Mouse (Mus musculus) urinary bladder, postnatal 10 days (tissue): ENCODE results near the gene Pole.

Source experiments
- DNase-seq: peaks from one replicate; pipeline ENCODE4 v3.0.0; 2022; ENCODE audit warnings: low spot score

The Pole gene

DNA sequence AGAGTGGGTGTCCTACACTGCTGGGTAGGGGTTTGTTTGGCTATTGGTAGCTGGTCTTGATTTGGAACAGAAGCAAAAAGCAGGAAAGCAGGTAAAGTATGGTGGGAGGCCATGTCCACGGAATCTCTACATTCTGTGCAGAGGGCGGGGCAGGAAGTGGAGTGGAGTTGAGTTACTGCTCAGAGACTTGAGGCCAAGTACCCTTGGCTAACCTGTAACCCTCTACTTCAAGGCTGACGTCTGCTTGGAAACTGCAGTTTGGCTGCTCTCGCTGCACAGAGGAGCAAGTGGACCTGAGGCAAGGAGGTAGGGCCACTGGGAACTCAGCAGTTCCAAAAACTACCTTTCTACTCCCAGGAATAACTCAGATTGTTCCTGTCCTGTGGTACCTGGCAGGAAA lies 58.4 kb downstream of the Pole start, which contains the start of gene Lrcol1:
TSS of gene Lrcol1 (plus strand) at position 207 of the 400 bp plus-strand sequence.
- no peak for DNase-seq

GRCm38 (mm10) chr5:110345553-110345952 lies 59.4 kb downstream of the Pole start:
- no peak for DNase-seq

DNA sequence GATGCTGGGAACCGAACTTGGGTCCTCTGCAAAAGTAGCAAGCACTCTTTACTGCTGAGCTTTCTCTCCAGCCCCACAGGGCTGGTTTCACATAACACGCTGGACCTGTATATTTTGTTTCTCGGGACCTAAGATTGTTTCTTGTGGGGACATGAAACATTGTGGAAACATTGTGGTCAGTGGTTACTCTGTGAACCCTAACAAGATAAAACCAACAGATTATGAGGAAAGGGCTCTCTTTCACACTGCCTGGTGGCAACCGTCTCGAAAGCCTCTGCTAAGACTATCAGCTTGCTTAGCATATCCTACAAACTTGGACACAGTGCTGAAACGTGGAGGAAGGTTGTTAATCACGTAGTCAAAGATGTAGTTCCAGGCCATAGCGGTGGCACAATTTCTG lies 60.9 kb downstream of the Pole start:
- DNase-seq: no peak

DNA sequence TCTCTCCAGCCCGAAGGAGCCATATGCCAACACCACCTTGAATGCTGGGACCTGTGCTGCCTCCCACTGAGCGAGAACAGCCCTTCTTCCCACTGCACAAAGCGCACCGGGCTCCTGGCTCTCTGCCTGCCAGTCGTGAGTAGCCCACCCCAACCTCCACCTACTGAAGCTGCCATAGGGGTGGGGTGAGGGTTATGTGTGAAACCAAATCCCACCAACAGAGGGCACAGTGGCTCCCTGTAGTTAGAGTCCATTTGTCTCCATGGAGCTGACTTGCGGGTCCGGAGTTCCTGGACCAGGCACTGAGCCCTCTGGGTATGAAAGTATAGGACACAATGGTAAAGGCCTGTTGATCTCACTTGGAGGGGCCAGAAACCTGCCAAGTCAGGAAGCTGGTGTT lies 68.6 kb downstream of the Pole start:
- no peak for DNase-seq

DNA sequence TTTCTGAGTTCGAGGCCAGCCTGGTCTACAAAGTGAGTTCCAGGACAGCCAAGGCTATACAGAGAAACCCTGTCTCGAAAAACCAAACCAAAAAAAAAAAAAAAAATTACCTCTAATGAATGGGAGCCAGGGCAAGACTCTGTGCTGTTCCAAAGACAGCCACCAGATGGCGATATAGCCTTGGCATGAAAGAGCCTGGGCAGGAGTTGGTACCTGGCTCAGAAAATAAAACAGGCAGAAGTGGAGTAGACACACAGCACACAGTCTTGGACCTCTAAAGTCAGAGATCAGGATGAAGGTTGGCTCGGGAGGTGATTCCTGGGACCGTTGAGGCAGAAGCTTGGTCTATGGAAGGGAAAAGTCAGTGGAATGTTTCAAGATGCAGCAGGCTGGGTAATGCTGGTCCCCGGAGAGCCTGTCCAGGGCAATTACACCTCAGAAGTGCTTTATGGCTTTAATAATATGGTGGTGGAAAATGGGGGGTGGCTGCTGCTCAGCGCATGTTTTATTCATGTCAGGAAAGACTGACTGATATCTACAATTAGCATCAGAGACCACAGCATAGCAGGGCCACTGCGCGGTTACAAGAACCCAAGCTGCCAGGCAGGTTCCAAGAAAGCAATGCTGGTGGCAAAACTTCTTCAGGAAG lies 71.5 kb downstream of the Pole start:
- DNase-seq: no peak

GRCm38 (mm10) chr5:110361465-110361864 lies 75.4 kb downstream of the Pole start:
- DNase-seq: no peak

DNA sequence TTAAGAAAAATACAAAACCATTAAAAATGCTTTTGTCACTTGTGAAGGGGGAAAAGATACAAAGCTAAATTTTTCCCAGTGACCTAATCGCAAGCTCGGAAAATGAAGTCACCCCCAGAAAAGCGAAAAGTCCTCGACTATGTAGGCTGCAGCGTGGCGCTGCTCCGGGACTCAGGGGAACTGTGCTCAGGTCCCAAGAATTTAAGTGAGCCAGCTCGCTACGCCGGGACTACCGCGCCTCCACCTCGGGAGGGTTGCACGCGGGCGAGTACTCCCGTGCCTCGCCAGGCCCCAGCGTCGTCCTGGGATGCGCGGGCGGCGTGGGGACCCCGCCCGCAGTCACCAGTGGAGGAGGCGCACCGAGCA lies 76.7 kb downstream of the Pole start:
- DNase-seq: no peak

DNA sequence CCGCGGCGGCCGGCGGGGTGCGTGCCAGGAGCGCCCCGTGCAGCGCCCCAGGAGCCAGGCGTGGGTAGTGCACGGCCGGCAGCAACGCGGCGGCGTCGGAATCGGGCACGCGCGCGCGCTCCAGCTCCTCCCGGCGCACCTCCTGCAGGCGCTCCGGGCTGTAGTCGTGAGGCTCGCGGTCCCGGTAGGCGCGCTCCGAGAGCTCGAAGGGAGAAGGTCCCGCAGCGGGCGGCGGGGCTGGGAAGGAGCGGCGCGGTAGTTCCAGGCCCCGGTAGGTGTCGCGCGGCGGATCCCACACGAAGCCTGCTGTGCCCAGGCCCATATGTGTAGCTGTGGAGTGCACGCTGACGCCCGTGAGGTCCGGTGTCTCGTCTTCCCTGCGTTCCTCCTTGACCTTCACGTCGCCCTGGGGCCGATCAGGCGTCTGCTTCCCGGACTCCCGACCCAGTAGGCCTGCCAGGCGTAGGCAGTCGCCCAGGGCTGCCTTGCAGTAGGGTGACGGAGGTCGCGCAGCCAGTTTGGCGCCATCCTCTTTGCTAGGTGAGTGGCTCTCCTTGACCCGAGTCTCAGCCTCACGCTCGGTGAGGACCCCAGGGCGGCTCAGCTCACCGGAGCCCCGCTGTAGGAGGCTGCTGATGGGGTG lies 77.2 kb downstream of the Pole start:
- no peak for DNase-seq

GRCm38 (mm10) chr5:110363822-110364545 lies 77.9 kb downstream of the Pole start:
- no peak for DNase-seq

DNA sequence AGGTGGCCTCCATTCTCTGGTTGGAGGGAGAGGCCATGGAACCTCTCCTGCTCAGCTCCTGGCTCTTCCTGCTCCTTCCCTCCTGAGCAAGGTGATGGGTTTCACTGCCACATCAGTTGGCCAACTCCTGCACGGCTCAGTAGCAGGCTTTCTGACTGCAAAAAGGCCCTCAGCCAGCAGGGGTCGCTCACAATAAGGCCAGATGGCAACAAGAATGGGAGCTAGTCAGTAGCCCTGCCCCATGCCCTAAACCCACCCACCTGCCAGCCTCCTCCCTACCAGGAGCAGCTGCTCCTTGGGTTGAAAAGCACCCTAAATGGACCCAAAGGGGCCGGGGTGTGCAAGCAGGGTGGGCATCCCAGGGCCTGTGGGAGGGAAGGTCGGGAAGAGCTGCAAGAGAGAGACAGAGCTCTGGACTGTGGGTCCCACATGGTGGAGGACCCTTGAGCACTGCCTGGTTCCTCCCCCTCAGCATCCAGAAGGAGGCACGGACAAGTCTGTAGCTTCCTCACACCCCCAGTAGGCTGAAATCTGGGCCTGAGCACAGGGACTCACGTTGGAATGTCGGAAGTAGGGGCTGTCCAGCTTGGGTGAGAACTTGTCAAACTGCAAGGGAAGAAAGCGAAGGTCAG lies 90.8 kb downstream of the Pole start:
- no peak for DNase-seq

GRCm38 (mm10) chr5:110378181-110378583 lies 92.1 kb downstream of the Pole start:
- DNase-seq: no peak

DNA sequence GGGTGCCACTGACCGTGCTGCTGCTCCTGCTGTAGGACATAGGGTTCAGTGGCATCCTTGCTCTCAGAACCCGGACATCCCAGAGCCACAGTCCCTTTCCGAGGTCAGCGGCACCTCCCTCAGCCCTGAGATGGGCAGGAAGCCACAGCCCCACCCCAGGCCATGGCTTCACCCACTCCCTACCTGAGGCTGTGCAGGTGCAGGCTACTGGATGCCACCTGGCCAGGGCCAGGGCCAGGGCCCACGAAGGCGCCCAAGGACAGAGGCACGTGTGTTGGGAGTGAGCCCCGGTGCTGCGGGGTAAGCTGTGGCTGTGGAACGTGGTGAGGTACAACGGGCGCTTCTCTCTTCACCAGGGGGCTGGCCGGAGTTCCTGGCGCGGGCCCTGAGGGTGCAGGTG lies 93.0 kb downstream of the Pole start:
- no peak for DNase-seq

DNA sequence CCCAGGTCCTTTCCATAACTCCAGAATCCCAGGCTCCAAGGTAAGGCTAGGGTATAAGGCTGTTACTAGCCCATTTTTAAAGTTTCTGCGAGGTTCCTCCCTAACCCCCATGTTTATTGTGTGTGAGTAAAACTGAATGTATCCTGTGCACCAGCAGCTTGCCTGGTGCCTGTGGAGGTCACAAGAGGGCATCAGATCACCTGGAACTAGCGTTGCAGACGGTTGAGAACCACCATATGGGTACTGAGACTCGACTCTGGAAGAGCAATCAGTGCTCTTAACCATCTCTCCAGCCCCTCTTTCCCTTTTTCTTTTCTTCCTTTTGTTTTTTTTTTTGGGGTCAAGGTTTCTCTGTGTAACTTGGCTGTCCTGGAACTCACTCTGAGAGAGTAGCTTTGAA lies 93.7 kb downstream of the Pole start:
- no peak for DNase-seq

- DNase-seq: no peak
Measured at GRCm38 (mm10) chr5:110384491-110384890, 98.4 kb downstream of the Pole start.

- no peak for DNase-seq
Measured at GRCm38 (mm10) chr5:110385263-110385662, 99.2 kb downstream of the Pole start.

DNA sequence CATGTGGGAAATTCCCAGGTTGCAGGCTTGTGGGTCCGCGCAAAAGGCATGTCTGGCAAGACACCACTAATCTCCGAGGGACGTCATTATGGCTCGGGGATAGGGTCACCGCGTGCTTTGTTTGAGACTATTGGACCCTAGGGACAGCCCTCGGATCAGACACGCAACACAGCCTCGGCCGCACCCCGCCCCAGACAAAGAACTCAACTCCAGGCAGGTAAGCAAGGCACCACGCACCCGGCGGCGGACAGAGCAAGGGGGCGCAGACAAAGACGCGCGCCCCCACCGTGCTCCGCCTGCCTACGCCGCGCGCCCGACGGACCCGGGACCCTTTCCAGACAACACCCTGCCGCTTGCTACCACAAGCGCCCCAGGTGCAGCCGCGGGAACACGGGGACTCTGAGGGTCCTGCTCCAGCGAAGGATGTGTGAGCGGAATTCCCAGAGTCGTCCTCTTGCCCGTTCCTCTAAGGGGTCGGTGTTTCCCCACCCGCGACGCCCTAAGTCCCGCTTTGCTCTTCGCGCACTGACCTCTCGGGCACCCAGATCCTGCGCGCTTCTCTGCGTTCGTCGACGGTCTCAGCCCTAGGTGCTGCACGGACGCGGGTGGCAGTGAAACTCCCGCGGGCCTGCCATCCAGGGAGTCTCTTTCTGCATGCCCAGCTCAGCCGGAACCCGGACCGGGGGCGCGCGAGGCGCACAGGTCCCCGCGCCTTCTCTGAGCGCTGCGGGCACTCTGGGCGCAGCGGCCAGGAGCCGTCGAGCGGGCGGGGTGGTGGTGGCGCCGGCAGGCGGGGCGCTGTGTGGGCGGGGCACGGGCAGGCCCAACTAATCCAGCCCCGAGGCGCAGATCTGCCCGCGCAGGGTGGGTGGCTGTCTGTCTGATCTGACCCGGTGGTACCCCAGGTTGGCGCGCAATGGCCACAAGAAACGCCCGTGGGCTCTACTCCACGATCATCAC lies 100.5 kb downstream of the Pole start:
- DNase-seq: peak; percentile 35
